Mouse (Mus musculus): ENCODE results near the gene Tut4.

The Tut4 gene

GRCm38 (mm10) chr4:108503023-108503422 is 43.8 kb downstream of the Tut4 start:
- DNase-seq (ENCODE audit: low read depth, low spot score), result no peak

- peak; percentile 3 for DNase-seq (ENCODE audit: low read depth, low spot score)
Observed at GRCm38 (mm10) chr4:108539701-108540100, 80.5 kb downstream of the Tut4 start.

GRCm38 (mm10) chr4:108565026-108565425 is 105.8 kb downstream of the Tut4 start:
- no peak for DNase-seq (ENCODE audit: low read depth, low spot score)

GRCm38 (mm10) chr4:108572644-108573043 is 113.4 kb downstream of the Tut4 start:
- DNase-seq (ENCODE audit: low read depth, low spot score), result no peak

GRCm38 (mm10) chr4:108578840-108579742 is 119.9 kb downstream of the Tut4 start, which contains the start of the genes Prpf38a and Orc1:
Gene Prpf38a, minus strand, starts transcription at chr4:108579336.
Gene Orc1, plus strand, starts transcription at chr4:108579423.
- peak; percentile 90 for DNase-seq (ENCODE audit: low read depth, low spot score)

- no peak for DNase-seq (ENCODE audit: low read depth, low spot score)
Observed at GRCm38 (mm10) chr4:108579743-108580411, 120.7 kb downstream of the Tut4 start.

GRCm38 (mm10) chr4:108593376-108593775 is 134.2 kb downstream of the Tut4 start:
- no peak for DNase-seq (ENCODE audit: low read depth, low spot score)

GRCm38 (mm10) chr4:108595785-108596184 is 136.6 kb downstream of the Tut4 start:
- DNase-seq (ENCODE audit: low read depth, low spot score), result no peak

GRCm38 (mm10) chr4:108598306-108598705 is 139.1 kb downstream of the Tut4 start:
- no peak for DNase-seq (ENCODE audit: low read depth, low spot score)

- no peak for DNase-seq (ENCODE audit: low read depth, low spot score)
Observed at GRCm38 (mm10) chr4:108601870-108602269, 142.6 kb downstream of the Tut4 start.

- no peak for DNase-seq (ENCODE audit: low read depth, low spot score)
Observed at GRCm38 (mm10) chr4:108608651-108609050, 149.4 kb downstream of the Tut4 start.

All from skeletal muscle tissue, adult 2 months (tissue).